Comparison of ENCODE assay signal across 8 mouse cellular contexts in genomic region chr1:141961743-141962142, GRCm38 (mm10).
DNase-seq lines count a peak whose midpoint lies in the region.
"Had no signal": no experiment of that assay in that cellular context is flagged by ENCODE, and none has a peak within 500 bp of the region (broad histone marks: within the 10 kb centered on the region; RNA-seq: fewer than 3 reads in every experiment).

No protein-coding gene starts in this region.

- DNase-seq in kidney, postnatal 10 days, result peak; percentile 40
- no peak for DNase-seq in kidney, adult 18-20 months
- DNase-seq in urinary bladder, postnatal 14 days (ENCODE audit: low spot score), result peak; percentile 37
- no peak for DNase-seq in urinary bladder, adult 2 months (ENCODE audit: low spot score)
- peak; percentile 1 for DNase-seq in c-Kit-positive CD71-negative TER-119-negative erythroid progenitor cells, embryonic 14.5 days (ENCODE audit: low read depth)
- DNase-seq in mesoderm, embryonic 11.5 days (ENCODE audit: low read depth, low spot score), result peak; percentile 26
- no peak for DNase-seq in adipocyte (ENCODE audit: low spot score)
- DNase-seq: liver, embryonic 13.5 days had no signal

Comparison
In these comparisons a context has a peak if more than half of its experiments do, and no peak if none do; other contexts are left out.
1. DNase-seq: peak in kidney, postnatal 10 days (single experiment), urinary bladder, postnatal 14 days (single experiment), c-Kit-positive CD71-negative TER-119-negative erythroid progenitor cells, embryonic 14.5 days (single experiment) and mesoderm, embryonic 11.5 days (single experiment); none in kidney, adult 18-20 months (single experiment), urinary bladder, adult 2 months (single experiment) and adipocyte (single experiment).